Mouse (Mus musculus) ES-E14 (cell line): ENCODE results near the gene Alb. TPM values are rescaled to one million over a fixed set of nuclear protein-coding genes. Genes with fewer than 3 reads are reported as not detected.

Experiments used
- DNase-seq: peaks from one replicate; pipeline ENCODE4 v3.0.0-alpha.2; 2013; ENCODE audit warnings: low read depth, low spot score
- H3K27ac ChIP-seq: 2 replicates; pipeline ENCODE4 v1.5.1; 2012; ENCODE audit warnings: low read depth, mild to moderate bottlenecking, low read length, moderate library complexity, mixed read lengths; ENCODE audit not compliant: poor library complexity, insufficient read depth, severe bottlenecking
- H3K36me3 ChIP-seq: 2 replicates; pipeline ENCODE4 v1.6.1; 2012; ENCODE audit warnings: mild to moderate bottlenecking, low read length, moderate library complexity, mixed read lengths; ENCODE audit not compliant: control insufficient read depth, poor library complexity, insufficient read depth, severe bottlenecking
- H3K4me1 ChIP-seq, 2 experiments: fragments of 150-350 bp in 1 of 2; sonication (generic) in 1 of 2; 2 replicates each; pipeline ENCODE4 v1.6.1; 2012; ENCODE audit warnings: low read length in 2 of 2, mild to moderate bottlenecking in 1 of 2, mixed read lengths in 1 of 2; ENCODE audit not compliant: control insufficient read depth in 2 of 2, insufficient read depth in 2 of 2, poor library complexity in 1 of 2
- H3K4me3 ChIP-seq, 2 experiments: fragments of 150-350 bp in 1 of 2; sonication (generic) in 1 of 2; 2 replicates each; pipeline ENCODE4 v1.5.1; 2012; ENCODE audit warnings: low read length in 2 of 2, low read depth in 1 of 2, mild to moderate bottlenecking in 1 of 2, mixed read lengths in 1 of 2; ENCODE audit not compliant: insufficient read depth in 1 of 2, poor library complexity in 1 of 2, severe bottlenecking in 1 of 2
- H3K9ac ChIP-seq: 2 replicates; pipeline ENCODE4 v1.6.1; 2012; ENCODE audit warnings: low read depth, mild to moderate bottlenecking, low read length, mixed read lengths; ENCODE audit not compliant: poor library complexity, insufficient read depth, severe bottlenecking
- H3K9me3 ChIP-seq: fragments of 150-350 bp; sonication (generic); 2 replicates; pipeline ENCODE4 v1.6.1; 2012; ENCODE audit warnings: low read depth, mild to moderate bottlenecking, low read length; ENCODE audit not compliant: control insufficient read depth, insufficient read depth
- CHD2 ChIP-seq: IDR thresholded peaks from 2 replicates; pipeline ENCODE4 v1.6.1; 2014; ENCODE audit warnings: mild to moderate bottlenecking, low read depth, low read length, inconsistent platforms
- HCFC1 ChIP-seq: IDR thresholded peaks from 2 replicates; pipeline ENCODE4 v1.6.1; 2012; ENCODE audit warnings: low read length, inconsistent platforms, borderline replicate concordance; ENCODE audit not compliant: insufficient read depth
- MAFK ChIP-seq: IDR thresholded peaks from 2 replicates; pipeline ENCODE4 v1.6.1; 2014; ENCODE audit warnings: mild to moderate bottlenecking, low read depth, low read length, inconsistent platforms; ENCODE audit not compliant: insufficient read depth
- ZC3H11A ChIP-seq: IDR thresholded peaks from 2 replicates; pipeline ENCODE4 v1.6.1; 2012; ENCODE audit warnings: low read depth, mild to moderate bottlenecking, inconsistent platforms, low read length, borderline replicate concordance
- ZNF384 ChIP-seq: IDR thresholded peaks from 2 replicates; pipeline ENCODE4 v1.6.1; 2012; ENCODE audit warnings: low read depth, low read length, inconsistent platforms
- in situ Hi-C, 2 experiments: fragments of 600-800 bp; cut with MboI; formaldehyde crosslinking; loops; one replicate each; pipeline ENCODE4 v1.15.1; 2025; ENCODE audit warnings: low sequenced_read_pairs in 2 of 2, inconsistent platforms in 1 of 2; ENCODE audit not compliant: unreplicated experiment in 2 of 2
- total RNA-seq: library from RNA; depleted of rRNA; stranded (reverse); fragments of 300-350 nt; gene quantifications from 2 replicates; pipeline ENCODE4 v1.2.3, GENCODE M21; 2012

The Alb gene
- total RNA-seq, 1 experiment = not detected

- Histone ChIP-seq H3K27ac (no peak overlapping the region), H3K4me1 (no peaks in the 10 kb centered on the region), H3K4me3 (no peak overlapping the region), H3K36me3 (no peaks in the 10 kb centered on the region), H3K9me3 (no peaks in the 10 kb centered on the region), H3K9ac (no peak overlapping the region)
- in situ Hi-C loops = no loop called here
- TF ChIP-seq CHD2 (no peak), ZC3H11A (no peak), HCFC1 (no peak), MAFK (no peak), ZNF384 (no peak)
- DNase-seq = no peak
These were observed 35.5 kb upstream of the Alb start for GRCm38 (mm10) chr5:90425191-90425590.

GRCm38 (mm10) chr5:90431053-90431452 is 29.6 kb upstream of the Alb start:
- Histone ChIP-seq H3K36me3 (no peaks in the 10 kb centered on the region), H3K9me3 (no peaks in the 10 kb centered on the region), H3K9ac (no peak overlapping the region), H3K4me3 (no peak overlapping the region), H3K4me1 (no peaks in the 10 kb centered on the region), H3K27ac (no peak overlapping the region)
- no peak for DNase-seq
- TF ChIP-seq HCFC1 (no peak), ZC3H11A (no peak), MAFK (no peak), ZNF384 (no peak), CHD2 (no peak)
- in situ Hi-C loops = no loop called here

- no peak overlapping the region for H3K9ac ChIP-seq
- TF ChIP-seq CHD2 = no peak
- TF ChIP-seq ZC3H11A = no peak
- no peak for TF ChIP-seq HCFC1
- TF ChIP-seq ZNF384 = no peak
- no peak for TF ChIP-seq MAFK
- DNase-seq = no peak
- no peaks in the 10 kb centered on the region for H3K9me3 ChIP-seq
- H3K27ac ChIP-seq = no peak overlapping the region
- H3K4me3 ChIP-seq = no peak overlapping the region
- in situ Hi-C loops = no loop called here
- H3K36me3 ChIP-seq = no peaks in the 10 kb centered on the region
- H3K4me1 ChIP-seq = no peaks in the 10 kb centered on the region
These were observed 21.5 kb upstream of the Alb start for GRCm38 (mm10) chr5:90439157-90439556.

GRCm38 (mm10) chr5:90447577-90447976 is 13.1 kb upstream of the Alb start:
- in situ Hi-C loops = no loop called here
- no peak for DNase-seq

GRCm38 (mm10) chr5:90449961-90450360 is 10.7 kb upstream of the Alb start:
- Histone ChIP-seq H3K36me3 (no peaks in the 10 kb centered on the region), H3K4me3 (no peak overlapping the region), H3K4me1 (no peaks in the 10 kb centered on the region), H3K27ac (no peak overlapping the region), H3K9ac (no peak overlapping the region), H3K9me3 (no peaks in the 10 kb centered on the region)
- no peak for TF ChIP-seq HCFC1
- TF ChIP-seq ZC3H11A = no peak
- no peak for TF ChIP-seq CHD2
- no peak for TF ChIP-seq ZNF384
- no peak for TF ChIP-seq MAFK
- in situ Hi-C loops = no loop called here
- DNase-seq = no peak

More at GRCm38 (mm10) chr5:90447577-90447976, 13.1 kb upstream of the Alb start:
- H3K36me3 ChIP-seq = no peaks in the 10 kb centered on the region
- H3K4me3 ChIP-seq = no peak overlapping the region
- no peaks in the 10 kb centered on the region for H3K4me1 ChIP-seq
- no peak overlapping the region for H3K27ac ChIP-seq
- no peaks in the 10 kb centered on the region for H3K9me3 ChIP-seq
- H3K9ac ChIP-seq = no peak overlapping the region
- TF ChIP-seq MAFK (no peak), HCFC1 (no peak), CHD2 (no peak), ZC3H11A (no peak), ZNF384 (no peak)
